In the genomic region with DNA sequence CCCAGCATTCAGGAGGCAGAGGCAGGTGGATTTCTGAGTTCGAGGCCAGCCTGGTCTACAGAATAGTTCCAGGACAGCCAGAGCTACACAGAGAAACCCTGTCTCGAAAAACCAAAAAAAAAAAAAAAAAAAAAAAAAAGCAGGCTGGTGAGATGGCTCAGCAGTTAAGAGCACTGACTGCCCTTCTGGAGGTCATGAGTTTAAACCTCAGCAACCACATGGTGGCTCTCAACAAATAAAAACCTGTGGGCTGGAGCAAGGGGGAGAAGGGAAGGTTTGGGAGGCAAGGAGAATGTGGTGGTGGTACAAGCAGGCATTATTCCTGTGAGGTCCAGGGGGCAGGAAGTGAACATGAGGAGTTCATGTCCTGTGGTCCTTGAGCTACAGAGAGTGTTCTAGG, we compare ENCODE assay signal across 6 mouse cellular contexts. TPM values are rescaled to one million over a fixed set of nuclear protein-coding genes. Genes with fewer than 3 reads are reported as not detected.
A peak's percentile ranks its signal among the peaks of the same experiment; 100 is the strongest.
DNase-seq lines count a peak whose midpoint lies in the region; TF ChIP-seq lines count a peak whose summit lies in the region.
"Not testable (repeated sequence)": the region's sequence is repeated elsewhere in the genome, so short reads cannot be mapped to it uniquely, and the experiment has no call there.

No protein-coding gene starts in this region.

- in situ Hi-C loops in CH12.LX (cut with MboI; ENCODE audit: low pct_ligation_motif_present, low pct_unique_long_range_greater_than_20kb, low sequenced_read_pairs); ES-E14 (cut with MboI; ENCODE audit: low sequenced_read_pairs in 2 of 2, unreplicated experiment in 2 of 2): not testable (repeated sequence)

- H3K27me3 ChIP-seq in CH12.LX (replicated peaks); MEL (ENCODE audit: control insufficient read depth in 1 of 2, insufficient read depth in 2 of 2, low read length in 2 of 2): not testable (repeated sequence)

- not testable (repeated sequence) for H3K27ac ChIP-seq in CH12.LX (ENCODE audit: insufficient read depth, low read depth); ES-E14 (ENCODE audit: insufficient read depth, low read depth, low read length, poor library complexity, severe bottlenecking); MEL (ENCODE audit: control insufficient read depth, low read depth, low read length)

- TF ChIP-seq EP300 in CH12.LX (IDR thresholded peaks at IDR 0.05; ENCODE audit: low read length); MEL (IDR thresholded peaks at IDR 0.05; ENCODE audit: low read depth in 1 of 2, low read length in 2 of 2): not testable (repeated sequence)

- not testable (repeated sequence) for TF ChIP-seq CTCF in CH12.LX (conservative IDR thresholded peaks at IDR 0.05 in 1 of 2, IDR thresholded peaks at IDR 0.05 in 1 of 2; ENCODE audit: low read depth in 2 of 2, low read length in 2 of 2); MEL (IDR thresholded peaks at IDR 0.05 in 2 of 3, conservative IDR thresholded peaks at IDR 0.05 in 1 of 3; ENCODE audit: control insufficient read depth in 1 of 3, insufficient read depth in 1 of 3, low read depth in 2 of 3, low read length in 3 of 3, poor library complexity in 1 of 3, severe bottlenecking in 1 of 3)

- DNase-seq in 416B (ENCODE audit: low read depth) = peak; percentile 60
- DNase-seq in CH12.LX (ENCODE audit: extremely low read depth); ES-E14 (ENCODE audit: low read depth, low spot score); MEL (ENCODE audit: low read depth, low spot score): not testable (repeated sequence)
- peak; percentile 27 for DNase-seq in ES-CJ7 (ENCODE audit: low read depth, low spot score)
- DNase-seq in R1 (ENCODE audit: low read depth, low spot score) = peak; percentile 40

- not testable (repeated sequence) for TF ChIP-seq RAD21 in CH12.LX (IDR thresholded peaks at IDR 0.05; ENCODE audit: low read depth, low read length); MEL (IDR thresholded peaks at IDR 0.05; ENCODE audit: low read depth, low read length)

- not testable (repeated sequence) for H3K4me3 ChIP-seq in CH12.LX (replicated peaks in 1 of 3; ENCODE audit: low read depth in 2 of 3, low read length in 2 of 3, poor library complexity in 1 of 3); ES-E14 (ENCODE audit: insufficient read depth in 1 of 2, low read depth in 1 of 2, low read length in 2 of 2, poor library complexity in 1 of 2, severe bottlenecking in 1 of 2); MEL (ENCODE audit: control insufficient read depth in 1 of 2, insufficient read depth in 1 of 2, low read depth in 2 of 2, low read length in 2 of 2)

- not testable (repeated sequence) for H3K9me3 ChIP-seq in CH12.LX (replicated peaks; ENCODE audit: low read length); ES-E14 (ENCODE audit: control insufficient read depth, insufficient read depth, low read depth, low read length); MEL (replicated peaks; ENCODE audit: insufficient read depth, low read length)

- H3K79me2 ChIP-seq in CH12.LX (replicated peaks; ENCODE audit: control insufficient read depth, extremely low read depth, insufficient read depth, poor library complexity, severe bottlenecking) = peaks cover 77% of the 10 kb centered on the region
- peaks cover 25% of the 10 kb centered on the region; the same call in 1 of the 2 replicates for H3K79me2 ChIP-seq in MEL (ENCODE audit: control insufficient read depth, insufficient read depth, low read length, poor library complexity)

- H3K4me2 ChIP-seq in CH12.LX (ENCODE audit: insufficient read depth, low read depth, poor library complexity, severe bottlenecking) = not testable (repeated sequence)

- not testable (repeated sequence) for TF ChIP-seq POLR2A in CH12.LX (IDR thresholded peaks at IDR 0.05; ENCODE audit: low read depth, low read length); MEL (IDR thresholded peaks at IDR 0.05; ENCODE audit: control insufficient read depth in 1 of 2, insufficient read depth in 1 of 2, low read depth in 1 of 2, low read length in 2 of 2, poor library complexity in 1 of 2)

- H3K36me3 ChIP-seq in CH12.LX (replicated peaks in 1 of 2; ENCODE audit: control insufficient read depth in 1 of 2, insufficient read depth in 1 of 2, low read length in 1 of 2) = peaks cover 33 to 72% of the 10 kb centered on the region in 2 experiments
- H3K36me3 ChIP-seq in ES-E14 (ENCODE audit: control insufficient read depth, insufficient read depth, low read length, poor library complexity, severe bottlenecking) = peaks cover 14% of the 10 kb centered on the region
- H3K36me3 ChIP-seq in MEL (ENCODE audit: control insufficient read depth in 1 of 2, insufficient read depth in 2 of 2, low read length in 2 of 2) = peaks cover 4 to 46% of the 10 kb centered on the region in 2 experiments

- dilution Hi-C loops in CH12.LX (cut with MboI; ENCODE audit: extremely low pct_ligation_motif_present, extremely low pct_unique_long_range_greater_than_20kb, low sequenced_read_pairs) = not testable (repeated sequence)

- H3K9ac ChIP-seq in CH12.LX (ENCODE audit: insufficient read depth, low read depth); ES-E14 (ENCODE audit: insufficient read depth, low read depth, low read length, poor library complexity, severe bottlenecking); MEL (ENCODE audit: control insufficient read depth, low read depth, low read length, poor library complexity, severe bottlenecking): not testable (repeated sequence)

- peaks cover 0 to 34% of the 10 kb centered on the region in 2 experiments; a peak in 2 of 4 replicates for H3K4me1 ChIP-seq in CH12.LX (ENCODE audit: control insufficient read depth in 1 of 2, insufficient read depth in 2 of 2)
- not testable (repeated sequence) for H3K4me1 ChIP-seq in ES-E14 (ENCODE audit: control insufficient read depth in 2 of 2, insufficient read depth in 2 of 2, low read length in 2 of 2, poor library complexity in 1 of 2); MEL (ENCODE audit: control insufficient read depth in 1 of 2, insufficient read depth in 2 of 2, low read length in 2 of 2)

TF ChIP-seq in CH12.LX, 34 proteins besides CTCF, POLR2A, EP300 and RAD21:
- TF ChIP-seq ZNF384 (IDR thresholded peaks at IDR 0.05; ENCODE audit: low read depth, low read length) = peak; percentile 59

TF ChIP-seq in ES-E14, 5 proteins besides CTCF, POLR2A, EP300 and RAD21:
- peak; percentile 83 for TF ChIP-seq ZNF384 (IDR thresholded peaks at IDR 0.05; ENCODE audit: low read depth, low read length)
TF ChIP-seq in ES-E14: peak in this region for 1; not testable (repeated sequence) for 4.

TF ChIP-seq in MEL, 35 proteins besides CTCF, POLR2A, EP300 and RAD21:
- TF ChIP-seq ZNF384 (IDR thresholded peaks at IDR 0.05; ENCODE audit: low read depth, low read length) = peak; percentile 50; the same call in 1 of the 2 replicates

RNA-seq across cellular contexts. Expression of gene Pspc1, which starts 11.7 kb away (rescaled TPM):
- total RNA-seq in CH12.LX (2012; rRNA removed) (45.7 and 46.9 TPM in 2 replicates), CH12.LX (2014; rRNA removed) (42.5 and 47.7 TPM in 2 replicates), ES-E14 (2012; rRNA removed) (36.3 and 49.3 TPM in 2 replicates), MEL (2012; rRNA removed) (48.7 and 48.8 TPM in 2 replicates)
- polyA plus RNA-seq in CH12.LX (2012; ENCODE audit: insufficient read length, low read depth) (125 and 134 TPM in 2 replicates), MEL (2012; ENCODE audit: insufficient read depth in 1 of 2, insufficient read length in 2 of 2, low read depth in 1 of 2, low replicate concordance in 2 of 2, missing spikeins in 1 of 2) (10 to 100 TPM; 36.1 to 68.2 TPM)

RNA-seq across cellular contexts. Expression of gene Zmym5, which starts 45.1 kb away (rescaled TPM):
- 6.0 and 6.5 TPM in 2 replicates for total RNA-seq in CH12.LX (2012; rRNA removed)
- 12.1 and 15.5 TPM in 2 replicates for total RNA-seq in CH12.LX (2014; rRNA removed)
- polyA plus RNA-seq in CH12.LX (2012; ENCODE audit: insufficient read length, low read depth) = 13.2 and 13.8 TPM in 2 replicates
- total RNA-seq in ES-E14 (2012; rRNA removed) = 8.3 and 10.5 TPM in 2 replicates
- 6.7 and 7.5 TPM in 2 replicates for total RNA-seq in MEL (2012; rRNA removed)
- polyA plus RNA-seq in MEL (2012; ENCODE audit: insufficient read depth in 1 of 2, insufficient read length in 2 of 2, low read depth in 1 of 2, low replicate concordance in 2 of 2, missing spikeins in 1 of 2) = 10 to 100 TPM; 13.2 to 36.5 TPM
